Comparison of ENCODE assay signal across 14 mouse cellular contexts in genomic region chr1:83036892-83037667, GRCm38 (mm10). TPM values are rescaled to one million over a fixed set of nuclear protein-coding genes. Genes with fewer than 3 reads are reported as not detected.
DNase-seq lines count a peak whose midpoint lies in the region; ATAC-seq lines count a peak whose summit lies in the region.
"Had no signal": no experiment of that assay in that cellular context is flagged by ENCODE, and none has a peak within 500 bp of the region (broad histone marks: within the 10 kb centered on the region; RNA-seq: fewer than 3 reads in every experiment).

No protein-coding gene starts in this region.

- peaks cover 10% of the 10 kb centered on the region; the same call in 1 of the 2 replicates for H3K4me1 ChIP-seq in embryonic facial prominence, embryonic 13.5 days
- H3K4me1 ChIP-seq in embryonic facial prominence, embryonic 10.5 days, result peaks cover 11% of the 10 kb centered on the region; the same call in 1 of the 2 replicates
- H3K4me1 ChIP-seq in kidney, embryonic 14.5 days (ENCODE audit: control insufficient read depth, insufficient read depth, low read length), result no peaks in the 10 kb centered on the region
- H3K4me1 ChIP-seq in midbrain, embryonic 15.5 days, result 0 out of 2 replicates have a peak, but pooled peaks cover 6% of the 10 kb centered on the region
- H3K4me1 ChIP-seq in midbrain, embryonic 13.5 days (replicated peaks), result peaks cover 6% of the 10 kb centered on the region; the same call in 1 of the 2 replicates
- peaks cover 9% of the 10 kb centered on the region for H3K4me1 ChIP-seq in stomach, embryonic 16.5 days (ENCODE audit: control insufficient read depth, insufficient read depth, low read length)

- ATAC-seq in embryonic facial prominence, embryonic 13.5 days (ENCODE audit: insufficient number of reproducible peaks, insufficient read depth, low FRiP score, low TSS enrichment, low read depth), result no peak
- ATAC-seq in kidney, embryonic 14.5 days (ENCODE audit: low FRiP score, low TSS enrichment), result no peak
- no peak for ATAC-seq in midbrain, embryonic 15.5 days (replicated peaks)
- ATAC-seq in midbrain, embryonic 13.5 days, result no peak
- no peak for ATAC-seq in stomach, embryonic 16.5 days (ENCODE audit: insufficient read depth, low FRiP score)
- ATAC-seq: inflammation-experienced regulatory T-cells, adult 6 months had no signal

- H3K27ac ChIP-seq in embryonic facial prominence, embryonic 13.5 days, result no peak overlapping the region
- no peak overlapping the region for H3K27ac ChIP-seq in embryonic facial prominence, embryonic 10.5 days (replicated peaks)
- H3K27ac ChIP-seq in kidney, embryonic 14.5 days (ENCODE audit: low read depth, low read length), result no peak overlapping the region
- no peak overlapping the region for H3K27ac ChIP-seq in midbrain, embryonic 15.5 days
- no peak overlapping the region for H3K27ac ChIP-seq in midbrain, embryonic 13.5 days
- no peak overlapping the region for H3K27ac ChIP-seq in stomach, embryonic 16.5 days (ENCODE audit: low read length)
- H3K27ac ChIP-seq: neural tube, embryonic 12.5 days had no signal

- H3K4me2 ChIP-seq in embryonic facial prominence, embryonic 13.5 days, result peak overlapping the region; percentile 65; the same call in 1 of the 2 replicates
- H3K4me2 ChIP-seq in kidney, embryonic 14.5 days (replicated peaks; ENCODE audit: low read depth, low read length), result peak overlapping the region; percentile 65; the same call in 1 of the 2 replicates
- peak overlapping the region; percentile 54; the same call in 1 of the 2 replicates for H3K4me2 ChIP-seq in midbrain, embryonic 15.5 days
- H3K4me2 ChIP-seq in midbrain, embryonic 13.5 days (replicated peaks), result no peak overlapping the region
- 0 out of 2 replicates have a peak overlapping the region, but pooled peaks have one; percentile 69 for H3K4me2 ChIP-seq in stomach, embryonic 16.5 days (ENCODE audit: low read depth, low read length)

- DNase-seq in embryonic facial prominence, embryonic 10.5 days (ENCODE audit: low spot score), result no peak
- DNase-seq in kidney, postnatal 25 days, result no peak
- DNase-seq in right cerebral cortex, adult 18-20 months, result no peak
- DNase-seq: adrenal gland, adult 8-10 months; thymus, adult 2 months had no signal

- no peaks in the 10 kb centered on the region for H3K27me3 ChIP-seq in embryonic facial prominence, embryonic 13.5 days
- peaks cover 3% of the 10 kb centered on the region; the same call in 1 of the 2 replicates for H3K27me3 ChIP-seq in embryonic facial prominence, embryonic 10.5 days (replicated peaks; ENCODE audit: low read depth, poor library complexity, severe bottlenecking)
- H3K27me3 ChIP-seq in kidney, embryonic 14.5 days (ENCODE audit: control insufficient read depth, insufficient read depth, low read length), result no peaks in the 10 kb centered on the region
- H3K27me3 ChIP-seq in midbrain, embryonic 15.5 days (replicated peaks), result no peaks in the 10 kb centered on the region
- H3K27me3 ChIP-seq in midbrain, embryonic 13.5 days, result no peaks in the 10 kb centered on the region
- no peaks in the 10 kb centered on the region for H3K27me3 ChIP-seq in stomach, embryonic 16.5 days (ENCODE audit: control insufficient read depth, insufficient read depth, low read length)
- H3K27me3 ChIP-seq: neural tube, embryonic 12.5 days had no signal

- WGBS in embryonic facial prominence, embryonic 13.5 days, result 67% methylated on average over 11 of the region's 11 CpGs
- WGBS in embryonic facial prominence, embryonic 10.5 days, result 65% methylated on average over 11 of the region's 11 CpGs
- WGBS in kidney, embryonic 14.5 days, result 75% methylated on average over 11 of the region's 11 CpGs
- 67% methylated on average over 11 of the region's 11 CpGs for WGBS in midbrain, embryonic 15.5 days
- WGBS in midbrain, embryonic 13.5 days, result 70% methylated on average over 11 of the region's 11 CpGs
- WGBS in stomach, embryonic 16.5 days, result 71% methylated on average over 11 of the region's 11 CpGs

- no peak overlapping the region for H3K4me3 ChIP-seq in embryonic facial prominence, embryonic 13.5 days
- H3K4me3 ChIP-seq in embryonic facial prominence, embryonic 10.5 days, result no peak overlapping the region
- no peak overlapping the region; the same call in 1 of the 2 replicates for H3K4me3 ChIP-seq in kidney, embryonic 14.5 days (ENCODE audit: low read length)
- no peak overlapping the region for H3K4me3 ChIP-seq in midbrain, embryonic 15.5 days
- no peak overlapping the region for H3K4me3 ChIP-seq in midbrain, embryonic 13.5 days (replicated peaks)
- H3K4me3 ChIP-seq in stomach, embryonic 16.5 days (replicated peaks; ENCODE audit: low read length), result no peak overlapping the region

- no peaks in the 10 kb centered on the region for H3K9me3 ChIP-seq in embryonic facial prominence, embryonic 13.5 days
- no peaks in the 10 kb centered on the region for H3K9me3 ChIP-seq in embryonic facial prominence, embryonic 10.5 days
- H3K9me3 ChIP-seq in kidney, embryonic 14.5 days (ENCODE audit: control insufficient read depth, low read length), result no peaks in the 10 kb centered on the region
- no peaks in the 10 kb centered on the region for H3K9me3 ChIP-seq in midbrain, embryonic 15.5 days
- H3K9me3 ChIP-seq in midbrain, embryonic 13.5 days, result no peaks in the 10 kb centered on the region
- H3K9me3 ChIP-seq in stomach, embryonic 16.5 days (replicated peaks; ENCODE audit: control insufficient read depth, low read length), result no peaks in the 10 kb centered on the region
- H3K9me3 ChIP-seq: heart, embryonic 10.5 days; neural tube, embryonic 12.5 days had no signal

- H3K36me3 ChIP-seq in embryonic facial prominence, embryonic 13.5 days, result no peaks in the 10 kb centered on the region
- H3K36me3 ChIP-seq in embryonic facial prominence, embryonic 10.5 days (replicated peaks), result no peaks in the 10 kb centered on the region
- H3K36me3 ChIP-seq in kidney, embryonic 14.5 days (ENCODE audit: control insufficient read depth, insufficient read depth, low read length), result no peaks in the 10 kb centered on the region
- no peaks in the 10 kb centered on the region for H3K36me3 ChIP-seq in midbrain, embryonic 15.5 days (replicated peaks)
- no peaks in the 10 kb centered on the region for H3K36me3 ChIP-seq in midbrain, embryonic 13.5 days
- no peaks in the 10 kb centered on the region for H3K36me3 ChIP-seq in stomach, embryonic 16.5 days (ENCODE audit: control insufficient read depth, insufficient read depth, low read length)
- H3K36me3 ChIP-seq: heart, embryonic 10.5 days; neural tube, embryonic 12.5 days had no signal

- no peak overlapping the region for H3K9ac ChIP-seq in embryonic facial prominence, embryonic 13.5 days
- H3K9ac ChIP-seq in kidney, embryonic 14.5 days (ENCODE audit: low read depth, low read length), result no peak overlapping the region
- H3K9ac ChIP-seq in midbrain, embryonic 15.5 days, result no peak overlapping the region
- H3K9ac ChIP-seq in midbrain, embryonic 13.5 days (replicated peaks), result no peak overlapping the region
- H3K9ac ChIP-seq in stomach, embryonic 16.5 days (ENCODE audit: low read length), result no peak overlapping the region

RNA-seq across cellular contexts. Expression of gene Slc19a3, which starts 1.2 kb away (rescaled TPM):
- polyA plus RNA-seq in embryonic facial prominence, embryonic 13.5 days (2015; fragmentation: Nextera tagmentation; extraction: Ambion mirVana), result 0.13 and 0.19 TPM in 2 replicates
- polyA plus RNA-seq in embryonic facial prominence, embryonic 10.5 days (2016; fragmentation: Nextera tagmentation; extraction: Ambion mirVana), result 0.25 and 0.30 TPM in 2 replicates
- polyA plus RNA-seq in kidney, embryonic 14.5 days (2014; fragmentation: Nextera tagmentation; extraction: Ambion mirVana), result 0.74 and 1.4 TPM in 2 replicates
- 0.87 and 0.94 TPM in 2 replicates for polyA plus RNA-seq in midbrain, embryonic 15.5 days (2015; fragmentation: Nextera tagmentation; extraction: Ambion mirVana)
- 0.58 and 0.63 TPM in 2 replicates for polyA plus RNA-seq in midbrain, embryonic 13.5 days (2015; fragmentation: Nextera tagmentation; extraction: Ambion mirVana)
- 0.54 and 0.88 TPM in 2 replicates for polyA plus RNA-seq in stomach, embryonic 16.5 days (2015; fragmentation: Nextera tagmentation; extraction: Ambion mirVana)
- polyA plus RNA-seq: inflammation-experienced regulatory T-cells, adult 6 months had no signal

RNA-seq across cellular contexts. Expression of gene Krtap28-10, which starts 5.2 kb away (rescaled TPM):
- not detected in 2 replicates for polyA plus RNA-seq in embryonic facial prominence, embryonic 13.5 days (2015; fragmentation: Nextera tagmentation; extraction: Ambion mirVana)
- not detected in 2 replicates for polyA plus RNA-seq in embryonic facial prominence, embryonic 10.5 days (2016; fragmentation: Nextera tagmentation; extraction: Ambion mirVana)
- polyA plus RNA-seq in kidney, embryonic 14.5 days (2014; fragmentation: Nextera tagmentation; extraction: Ambion mirVana), result not detected in 2 replicates
- not detected in 2 replicates for polyA plus RNA-seq in midbrain, embryonic 15.5 days (2015; fragmentation: Nextera tagmentation; extraction: Ambion mirVana)
- not detected in 2 replicates for polyA plus RNA-seq in midbrain, embryonic 13.5 days (2015; fragmentation: Nextera tagmentation; extraction: Ambion mirVana)
- not detected in 2 replicates for polyA plus RNA-seq in stomach, embryonic 16.5 days (2015; fragmentation: Nextera tagmentation; extraction: Ambion mirVana)
- polyA plus RNA-seq: heart, embryonic 10.5 days; inflammation-experienced regulatory T-cells, adult 6 months; liver, embryonic 16.5 days; neural tube, embryonic 12.5 days; thymus, adult 2 months had no signal

RNA-seq across cellular contexts. Expression of gene Gm47969, which starts 7.7 kb away (rescaled TPM):
- not detected in 2 replicates for polyA plus RNA-seq in embryonic facial prominence, embryonic 13.5 days (2015; fragmentation: Nextera tagmentation; extraction: Ambion mirVana)
- not detected in 2 replicates for polyA plus RNA-seq in embryonic facial prominence, embryonic 10.5 days (2016; fragmentation: Nextera tagmentation; extraction: Ambion mirVana)
- not detected in 2 replicates for polyA plus RNA-seq in kidney, embryonic 14.5 days (2014; fragmentation: Nextera tagmentation; extraction: Ambion mirVana)
- not detected in 2 replicates for polyA plus RNA-seq in midbrain, embryonic 15.5 days (2015; fragmentation: Nextera tagmentation; extraction: Ambion mirVana)
- polyA plus RNA-seq in midbrain, embryonic 13.5 days (2015; fragmentation: Nextera tagmentation; extraction: Ambion mirVana), result not detected in 2 replicates
- not detected in 2 replicates for polyA plus RNA-seq in stomach, embryonic 16.5 days (2015; fragmentation: Nextera tagmentation; extraction: Ambion mirVana)
- polyA plus RNA-seq: heart, embryonic 10.5 days; inflammation-experienced regulatory T-cells, adult 6 months; liver, embryonic 16.5 days; neural tube, embryonic 12.5 days; thymus, adult 2 months had no signal

RNA-seq across cellular contexts. Expression of gene A030005K14Rik, which starts 22.1 kb away (rescaled TPM):
- not detected in 2 replicates for polyA plus RNA-seq in embryonic facial prominence, embryonic 13.5 days (2015; fragmentation: Nextera tagmentation; extraction: Ambion mirVana)
- not detected in 2 replicates for polyA plus RNA-seq in embryonic facial prominence, embryonic 10.5 days (2016; fragmentation: Nextera tagmentation; extraction: Ambion mirVana)
- polyA plus RNA-seq in kidney, embryonic 14.5 days (2014; fragmentation: Nextera tagmentation; extraction: Ambion mirVana), result not detected in 2 replicates
- not detected in 2 replicates for polyA plus RNA-seq in midbrain, embryonic 15.5 days (2015; fragmentation: Nextera tagmentation; extraction: Ambion mirVana)
- not detected in 2 replicates for polyA plus RNA-seq in midbrain, embryonic 13.5 days (2015; fragmentation: Nextera tagmentation; extraction: Ambion mirVana)
- polyA plus RNA-seq in stomach, embryonic 16.5 days (2015; fragmentation: Nextera tagmentation; extraction: Ambion mirVana), result not detected in 2 replicates
- polyA plus RNA-seq: heart, embryonic 10.5 days; inflammation-experienced regulatory T-cells, adult 6 months; liver, embryonic 16.5 days; neural tube, embryonic 12.5 days; thymus, adult 2 months had no signal

RNA-seq across cellular contexts. Expression of gene Krtap28-13, which starts 23.6 kb away (rescaled TPM):
- polyA plus RNA-seq in embryonic facial prominence, embryonic 13.5 days (2015; fragmentation: Nextera tagmentation; extraction: Ambion mirVana), result not detected in 2 replicates
- not detected in 2 replicates for polyA plus RNA-seq in embryonic facial prominence, embryonic 10.5 days (2016; fragmentation: Nextera tagmentation; extraction: Ambion mirVana)
- polyA plus RNA-seq in kidney, embryonic 14.5 days (2014; fragmentation: Nextera tagmentation; extraction: Ambion mirVana), result not detected in 2 replicates
- not detected in 2 replicates for polyA plus RNA-seq in midbrain, embryonic 15.5 days (2015; fragmentation: Nextera tagmentation; extraction: Ambion mirVana)
- polyA plus RNA-seq in midbrain, embryonic 13.5 days (2015; fragmentation: Nextera tagmentation; extraction: Ambion mirVana), result not detected in 2 replicates
- not detected in 2 replicates for polyA plus RNA-seq in stomach, embryonic 16.5 days (2015; fragmentation: Nextera tagmentation; extraction: Ambion mirVana)
- polyA plus RNA-seq: heart, embryonic 10.5 days; inflammation-experienced regulatory T-cells, adult 6 months; liver, embryonic 16.5 days; neural tube, embryonic 12.5 days; thymus, adult 2 months had no signal
